Mouse (Mus musculus) naive thymus-derived CD4-positive, alpha-beta T cell, adult 5 months (primary cell): ENCODE measurements around the gene Kat7. TPM values are rescaled to one million over a fixed set of nuclear protein-coding genes. Genes with fewer than 3 reads are reported as not detected.

Source experiments
- polyA plus RNA-seq: library from polyadenylated mRNA; unstranded; fragments of 100-300 nt; shearing (Covaris generic); gene quantifications from one replicate; pipeline ENCODE4 v1.2.1, GENCODE M21; 2017

Kat7 gene
- 114 TPM for polyA plus RNA-seq

GRCm38 (mm10) chr11:95310007-95310647, at the start of gene Kat7:
Kat7 (minus strand) TSS chr11:95310246.

GRCm38 (mm10) chr11:95336568-95337128, 26.6 kb upstream of the Kat7 start, which contains the start of gene Fam117a:
Fam117a (plus strand) TSS chr11:95337018.

GRCm38 (mm10) chr11:95261178-95261751, 48.8 kb downstream of the Kat7 start, which contains the start of gene Tac4:
Tac4 (plus strand) TSS chr11:95261529.

Other genes with a start within 250 kb of the Kat7 start
- gene Itga3, start 233.4 kb downstream of the Kat7 start, polyA plus RNA-seq = 2.3 TPM
- gene Dlx3, start 190.1 kb downstream of the Kat7 start, polyA plus RNA-seq = not detected
- not detected for gene Dlx4, start 164.0 kb downstream of the Kat7 start, polyA plus RNA-seq
- not detected for gene Tac4, start 48.7 kb downstream of the Kat7 start, polyA plus RNA-seq
- 30.9 TPM for gene Fam117a, start 26.8 kb upstream of the Kat7 start, polyA plus RNA-seq
- gene Slc35b1, start 74.4 kb upstream of the Kat7 start, polyA plus RNA-seq = 51.0 TPM
- 198 TPM for gene Spop, start 103.8 kb upstream of the Kat7 start, polyA plus RNA-seq
- not detected for gene Nxph3, start 204.3 kb upstream of the Kat7 start, polyA plus RNA-seq